Mouse (Mus musculus): ENCODE measurements around the gene Proser2.
A peak's percentile ranks its signal among the peaks of the same experiment; 100 is the strongest.

The Proser2 gene

GRCm38 (mm10) chr2:6129555-6130355 lies at the start of gene Proser2:
Gene Proser2, minus strand, starts transcription at chr2:6130211.
- DNase-seq (ENCODE audit: low read depth, low spot score) = peak; percentile 86

- DNase-seq (ENCODE audit: low read depth, low spot score) = no peak
These were observed 49.7 kb upstream of the Proser2 start for GRCm38 (mm10) chr2:6179749-6180117.

- no peak for DNase-seq (ENCODE audit: low read depth, low spot score)
These were observed 49.1 kb upstream of the Proser2 start for GRCm38 (mm10) chr2:6178901-6179748.

GRCm38 (mm10) chr2:6173013-6173412 lies 43.0 kb upstream of the Proser2 start:
- DNase-seq (ENCODE audit: low read depth, low spot score) = no peak

- no peak for DNase-seq (ENCODE audit: low read depth, low spot score)
These were observed 38.5 kb upstream of the Proser2 start for GRCm38 (mm10) chr2:6168560-6168959.

GRCm38 (mm10) chr2:6167843-6168558 lies 38.0 kb upstream of the Proser2 start:
- peak; percentile 86 for DNase-seq (ENCODE audit: low read depth, low spot score)

GRCm38 (mm10) chr2:6165771-6166170 lies 35.8 kb upstream of the Proser2 start:
- no peak for DNase-seq (ENCODE audit: low read depth, low spot score)

- DNase-seq (ENCODE audit: low read depth, low spot score) = no peak
These were observed 34.7 kb upstream of the Proser2 start for GRCm38 (mm10) chr2:6164606-6165290.

- peak; percentile 96 for DNase-seq (ENCODE audit: low read depth, low spot score)
These were observed 32.5 kb upstream of the Proser2 start for GRCm38 (mm10) chr2:6162366-6163040.

- no peak for DNase-seq (ENCODE audit: low read depth, low spot score)
These were observed 29.7 kb upstream of the Proser2 start for GRCm38 (mm10) chr2:6159735-6160134.

- no peak for DNase-seq (ENCODE audit: low read depth, low spot score)
These were observed 29.2 kb upstream of the Proser2 start for GRCm38 (mm10) chr2:6159219-6159618.

GRCm38 (mm10) chr2:6157635-6158034 lies 27.6 kb upstream of the Proser2 start:
- DNase-seq (ENCODE audit: low read depth, low spot score) = no peak

- no peak for DNase-seq (ENCODE audit: low read depth, low spot score)
These were observed 27.2 kb upstream of the Proser2 start for GRCm38 (mm10) chr2:6157208-6157607.

GRCm38 (mm10) chr2:6149801-6150200 lies 19.8 kb upstream of the Proser2 start:
- DNase-seq (ENCODE audit: low read depth, low spot score) = no peak

GRCm38 (mm10) chr2:6146901-6147300 lies 16.9 kb upstream of the Proser2 start:
- no peak for DNase-seq (ENCODE audit: low read depth, low spot score)

GRCm38 (mm10) chr2:6146257-6146656 lies 16.2 kb upstream of the Proser2 start:
- no peak for DNase-seq (ENCODE audit: low read depth, low spot score)

- DNase-seq (ENCODE audit: low read depth, low spot score) = no peak
These were observed 15.6 kb upstream of the Proser2 start for GRCm38 (mm10) chr2:6145611-6146010.

GRCm38 (mm10) chr2:6142915-6143654 lies 13.1 kb upstream of the Proser2 start:
- DNase-seq (ENCODE audit: low read depth, low spot score) = peak; percentile 89

- DNase-seq (ENCODE audit: low read depth, low spot score) = no peak
These were observed 10.7 kb upstream of the Proser2 start for GRCm38 (mm10) chr2:6140572-6141161.

GRCm38 (mm10) chr2:6133871-6134270 lies 3.9 kb upstream of the Proser2 start:
- DNase-seq (ENCODE audit: low read depth, low spot score) = peak; percentile 73
